Mouse (Mus musculus): Measurements from ENCODE around the gene Esrp2. TPM values are rescaled to one million over a fixed set of nuclear protein-coding genes. Genes with fewer than 3 reads are reported as not detected.
A peak's percentile ranks its signal among the peaks of the same experiment; 100 is the strongest.

Esrp2 gene
- polyA plus RNA-seq, 1 experiment from 2014 or later, result 4.1 TPM

GRCm38 (mm10) chr8:106145331-106145730 is 8.6 kb upstream of the Esrp2 start:
- DNase-seq (ENCODE audit: low spot score) (no peak), ATAC-seq (replicated peaks; ENCODE audit: insufficient number of reproducible peaks, low FRiP score, low TSS enrichment, low read depth) (no peak)
- 98% methylated on average over 2 of the region's 2 CpGs for WGBS
- Histone ChIP-seq H3K9me3 (replicated peaks; ENCODE audit: control insufficient read depth, low read length) (no peaks in the 10 kb centered on the region), H3K4me2 (ENCODE audit: low read depth, low read length) (no peak overlapping the region), H3K4me3 (ENCODE audit: low read depth, low read length) (no peak overlapping the region), H3K27ac (replicated peaks; ENCODE audit: low read depth, low read length) (no peak overlapping the region), H3K27me3 (ENCODE audit: control insufficient read depth, insufficient read depth, low read length) (no peaks in the 10 kb centered on the region), H3K36me3 (replicated peaks; ENCODE audit: control insufficient read depth, insufficient read depth, low read depth, low read length) (no peaks in the 10 kb centered on the region), H3K9ac (replicated peaks; ENCODE audit: low read length) (no peak overlapping the region), H3K4me1 (ENCODE audit: control insufficient read depth, insufficient read depth, low read length) (no peaks in the 10 kb centered on the region)

DNA sequence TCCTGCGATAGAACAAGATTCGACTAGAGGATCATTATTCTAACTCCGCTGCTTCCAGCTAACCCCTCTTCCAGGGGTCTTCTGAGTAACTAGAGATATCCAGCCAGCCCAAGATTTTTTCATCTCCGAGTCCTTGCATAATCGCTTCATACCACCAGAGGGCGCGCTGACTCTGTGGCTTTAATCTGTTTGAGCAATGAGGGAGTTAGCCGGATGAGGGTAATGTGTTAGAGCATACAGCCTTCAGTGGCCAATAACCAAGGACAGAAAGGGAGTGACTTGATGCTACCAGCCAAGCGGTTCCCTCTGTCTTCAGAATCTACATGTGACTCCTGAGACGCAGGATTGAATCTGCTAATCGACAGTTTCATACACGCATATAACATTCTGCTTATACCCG is 4.0 kb upstream of the Esrp2 start:
- WGBS, result 17% methylated on average over 13 of the region's 13 CpGs
- Histone ChIP-seq H3K4me3 (ENCODE audit: low read depth, low read length) (no peak overlapping the region), H3K9ac (replicated peaks; ENCODE audit: low read length) (no peak overlapping the region), H3K36me3 (replicated peaks; ENCODE audit: control insufficient read depth, insufficient read depth, low read depth, low read length) (no peaks in the 10 kb centered on the region), H3K27ac (replicated peaks; ENCODE audit: low read depth, low read length) (no peak overlapping the region), H3K4me1 (ENCODE audit: control insufficient read depth, insufficient read depth, low read length) (peaks cover 5% of the 10 kb centered on the region; the same call in 1 of the 2 replicates), H3K4me2 (ENCODE audit: low read depth, low read length) (no peak overlapping the region), H3K9me3 (replicated peaks; ENCODE audit: control insufficient read depth, low read length) (no peaks in the 10 kb centered on the region), H3K27me3 (ENCODE audit: control insufficient read depth, insufficient read depth, low read length) (peaks cover 19% of the 10 kb centered on the region)
- DNase-seq (ENCODE audit: low spot score) (peak; percentile 92), ATAC-seq (replicated peaks; ENCODE audit: insufficient number of reproducible peaks, low FRiP score, low TSS enrichment, low read depth) (0 out of 2 replicates have a peak, but pooled peaks have one; percentile 53)

- 63% methylated on average over 5 of the region's 5 CpGs for WGBS
- Histone ChIP-seq H3K4me1 (ENCODE audit: control insufficient read depth, insufficient read depth, low read length) (peaks cover 5% of the 10 kb centered on the region; the same call in 1 of the 2 replicates), H3K36me3 (replicated peaks; ENCODE audit: control insufficient read depth, insufficient read depth, low read depth, low read length) (no peaks in the 10 kb centered on the region), H3K9me3 (replicated peaks; ENCODE audit: control insufficient read depth, low read length) (no peaks in the 10 kb centered on the region), H3K27me3 (ENCODE audit: control insufficient read depth, insufficient read depth, low read length) (peaks cover 24% of the 10 kb centered on the region), H3K9ac (replicated peaks; ENCODE audit: low read length) (no peak overlapping the region), H3K4me3 (ENCODE audit: low read depth, low read length) (no peak overlapping the region), H3K4me2 (ENCODE audit: low read depth, low read length) (no peak overlapping the region), H3K27ac (replicated peaks; ENCODE audit: low read depth, low read length) (no peak overlapping the region)
- ATAC-seq (replicated peaks; ENCODE audit: insufficient number of reproducible peaks, low FRiP score, low TSS enrichment, low read depth), result no peak
- no peak for DNase-seq (ENCODE audit: low spot score)
Observed at GRCm38 (mm10) chr8:106140191-106140590, 3.4 kb upstream of the Esrp2 start.

DNA sequence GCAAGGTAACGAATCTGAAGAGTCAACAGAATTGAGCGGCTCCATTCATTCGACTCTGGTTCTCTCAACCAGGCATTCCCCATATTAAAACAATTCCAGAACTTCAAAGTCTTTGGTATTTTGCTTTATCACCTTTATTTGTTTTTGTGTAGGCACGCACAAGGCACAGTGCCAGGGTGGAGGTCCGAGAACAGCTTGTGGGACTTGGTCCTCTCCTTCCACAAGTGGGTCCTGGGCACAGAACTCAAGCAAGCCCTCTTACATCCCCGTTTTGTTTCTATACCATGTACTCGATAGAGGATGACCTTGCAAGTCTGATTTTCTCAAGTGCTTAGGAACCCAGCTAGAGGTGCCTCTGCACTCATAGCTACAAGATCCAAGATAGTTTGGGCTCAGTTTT is 1.8 kb upstream of the Esrp2 start:
- Histone ChIP-seq H3K4me2 (ENCODE audit: low read depth, low read length) (peak overlapping the region; percentile 76), H3K27ac (replicated peaks; ENCODE audit: low read depth, low read length) (no peak overlapping the region), H3K9me3 (replicated peaks; ENCODE audit: control insufficient read depth, low read length) (no peaks in the 10 kb centered on the region), H3K36me3 (replicated peaks; ENCODE audit: control insufficient read depth, insufficient read depth, low read depth, low read length) (no peaks in the 10 kb centered on the region), H3K9ac (replicated peaks; ENCODE audit: low read length) (no peak overlapping the region), H3K27me3 (ENCODE audit: control insufficient read depth, insufficient read depth, low read length) (peaks cover 32% of the 10 kb centered on the region), H3K4me1 (ENCODE audit: control insufficient read depth, insufficient read depth, low read length) (peaks cover 5% of the 10 kb centered on the region; the same call in 1 of the 2 replicates), H3K4me3 (ENCODE audit: low read depth, low read length) (peak overlapping the region; percentile 48)
- ATAC-seq (replicated peaks; ENCODE audit: insufficient number of reproducible peaks, low FRiP score, low TSS enrichment, low read depth) (no peak), DNase-seq (ENCODE audit: low spot score) (no peak)
- WGBS, result 14% methylated on average over 7 of the region's 7 CpGs

- H3K36me3 ChIP-seq (replicated peaks; ENCODE audit: control insufficient read depth, insufficient read depth, low read depth, low read length), result no peaks in the 10 kb centered on the region
- peaks cover 32% of the 10 kb centered on the region for H3K27me3 ChIP-seq (ENCODE audit: control insufficient read depth, insufficient read depth, low read length)
- no peak for ATAC-seq (replicated peaks; ENCODE audit: insufficient number of reproducible peaks, low FRiP score, low TSS enrichment, low read depth)
- H3K9me3 ChIP-seq (replicated peaks; ENCODE audit: control insufficient read depth, low read length), result no peaks in the 10 kb centered on the region
- under 1% methylated on average over 24 of the region's 24 CpGs for WGBS
- H3K4me1 ChIP-seq (ENCODE audit: control insufficient read depth, insufficient read depth, low read length), result peaks cover 5% of the 10 kb centered on the region; the same call in 1 of the 2 replicates
- H3K4me3 ChIP-seq (ENCODE audit: low read depth, low read length), result peak overlapping the region; percentile 48
- peak overlapping the region; percentile 26 for H3K9ac ChIP-seq (replicated peaks; ENCODE audit: low read length)
- DNase-seq (ENCODE audit: low spot score), result peak; percentile 77
- peak overlapping the region; percentile 76 for H3K4me2 ChIP-seq (ENCODE audit: low read depth, low read length)
- H3K27ac ChIP-seq (replicated peaks; ENCODE audit: low read depth, low read length), result no peak overlapping the region
Observed at GRCm38 (mm10) chr8:106137906-106138477, 1.2 kb upstream of the Esrp2 start.

DNA sequence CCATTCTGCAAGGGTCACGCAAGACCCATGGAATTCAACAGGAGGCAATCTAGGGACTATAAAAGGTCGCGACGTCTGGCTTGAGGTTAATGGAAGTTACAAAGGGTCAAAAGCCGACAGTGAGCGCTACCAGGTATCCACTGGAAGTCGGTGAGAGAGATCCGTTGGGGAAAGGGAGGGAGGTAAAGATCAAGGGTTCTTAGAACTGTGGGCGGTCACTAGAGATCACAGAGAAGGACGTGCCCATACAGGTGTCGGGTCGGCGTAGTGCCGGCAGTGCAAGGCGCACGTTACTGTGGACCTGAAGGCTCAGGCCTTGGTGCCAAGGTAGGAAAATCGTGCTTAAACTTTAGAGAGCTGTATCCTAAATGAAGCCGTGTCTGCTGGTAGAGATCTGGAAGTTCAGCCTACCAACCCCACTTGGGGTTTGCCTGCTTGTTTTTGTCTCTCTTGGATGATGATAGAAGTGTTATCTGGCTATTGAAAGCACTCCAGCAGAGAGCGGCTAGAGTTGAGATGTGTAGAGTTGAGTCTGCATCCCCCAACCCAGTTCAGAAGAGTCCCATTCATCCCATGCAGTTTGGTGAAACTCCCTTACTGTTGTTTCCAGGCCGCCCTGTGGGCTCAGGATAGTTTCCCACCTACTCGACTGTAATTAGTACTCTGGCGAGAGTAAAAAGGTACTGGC is 588 bp upstream of the Esrp2 start:
- H3K36me3 ChIP-seq (replicated peaks; ENCODE audit: control insufficient read depth, insufficient read depth, low read depth, low read length), result no peaks in the 10 kb centered on the region
- WGBS, result 3% methylated on average over 22 of the region's 22 CpGs
- H3K27me3 ChIP-seq (ENCODE audit: control insufficient read depth, insufficient read depth, low read length), result peaks cover 32% of the 10 kb centered on the region
- H3K27ac ChIP-seq (replicated peaks; ENCODE audit: low read depth, low read length), result no peak overlapping the region
- peak overlapping the region; percentile 47 for H3K9ac ChIP-seq (replicated peaks; ENCODE audit: low read length)
- no peak for DNase-seq (ENCODE audit: low spot score)
- peak overlapping the region; percentile 48 for H3K4me3 ChIP-seq (ENCODE audit: low read depth, low read length)
- peaks cover 5% of the 10 kb centered on the region; the same call in 1 of the 2 replicates for H3K4me1 ChIP-seq (ENCODE audit: control insufficient read depth, insufficient read depth, low read length)
- H3K9me3 ChIP-seq (replicated peaks; ENCODE audit: control insufficient read depth, low read length), result no peaks in the 10 kb centered on the region
- no peak for ATAC-seq (replicated peaks; ENCODE audit: insufficient number of reproducible peaks, low FRiP score, low TSS enrichment, low read depth)
- peak overlapping the region; percentile 85 for H3K4me2 ChIP-seq (ENCODE audit: low read depth, low read length)

DNA sequence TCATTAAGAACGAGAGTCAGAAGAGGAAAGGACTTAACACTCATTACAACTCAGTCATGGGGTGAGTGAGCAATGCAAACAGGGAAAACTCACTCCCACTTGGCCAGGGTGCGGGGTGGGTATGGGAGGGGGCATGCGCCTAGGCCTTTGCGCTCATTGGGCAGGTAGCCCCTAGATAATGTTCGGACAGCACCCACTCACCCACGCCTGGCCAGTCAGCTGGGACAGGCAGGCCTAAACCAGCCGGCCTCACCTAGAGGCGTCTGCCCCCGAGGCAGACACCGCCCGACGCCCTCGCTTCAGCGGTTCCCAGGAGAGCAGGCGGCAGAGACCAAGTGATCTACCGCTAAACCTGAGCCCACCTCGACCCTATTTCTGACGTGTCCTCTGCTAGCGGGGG is 1.1 kb downstream of the Esrp2 start:
- DNase-seq (ENCODE audit: low spot score) (no peak), ATAC-seq (replicated peaks; ENCODE audit: insufficient number of reproducible peaks, low FRiP score, low TSS enrichment, low read depth) (no peak)
- H3K9ac ChIP-seq (replicated peaks; ENCODE audit: low read length), result no peak overlapping the region
- H3K4me2 ChIP-seq (ENCODE audit: low read depth, low read length), result peak overlapping the region; percentile 85
- H3K27me3 ChIP-seq (ENCODE audit: control insufficient read depth, insufficient read depth, low read length), result peaks cover 32% of the 10 kb centered on the region
- H3K36me3 ChIP-seq (replicated peaks; ENCODE audit: control insufficient read depth, insufficient read depth, low read depth, low read length), result peaks cover under 1% of the 10 kb centered on the region; the same call in 1 of the 2 replicates
- WGBS, result 4% methylated on average over 19 of the region's 19 CpGs
- H3K4me3 ChIP-seq (ENCODE audit: low read depth, low read length), result peak overlapping the region; percentile 48
- no peak overlapping the region for H3K27ac ChIP-seq (replicated peaks; ENCODE audit: low read depth, low read length)
- peaks cover 5% of the 10 kb centered on the region; the same call in 1 of the 2 replicates for H3K4me1 ChIP-seq (ENCODE audit: control insufficient read depth, insufficient read depth, low read length)
- no peaks in the 10 kb centered on the region for H3K9me3 ChIP-seq (replicated peaks; ENCODE audit: control insufficient read depth, low read length)

All from embryonic facial prominence, embryonic 11.5 days (tissue).